Mouse (Mus musculus) kidney, adult 8-10 months (tissue): ENCODE results near the gene Sae1.

Experiments used
- DNase-seq, 2 experiments: peaks; one replicate each; pipeline ENCODE4 v3.0.0; 2022

Gene Sae1

GRCm38 (mm10) chr7:16273081-16273765 lies 114.4 kb downstream of the Sae1 start, which contains the start of gene Inafm1:
Gene Inafm1 (minus strand): TSS chr7:16273617.
- DNase-seq, result peak; percentile 90 to 92

- DNase-seq, result peak; percentile 64 to 69
Measured at GRCm38 (mm10) chr7:16272681-16273080, 114.9 kb downstream of the Sae1 start.

GRCm38 (mm10) chr7:16271139-16271538 lies 116.5 kb downstream of the Sae1 start:
- DNase-seq, result no peak
